Mouse (Mus musculus) brown adipose tissue, adult 24 weeks (tissue): Measurements from ENCODE around the gene Cdh23. TPM values are rescaled to one million over a fixed set of nuclear protein-coding genes. Genes with fewer than 3 reads are reported as not detected.

Experiments used
- H3K27ac ChIP-seq: fragments of 200-500 bp; replicated peaks from 2 replicates; pipeline ENCODE4 v1.5.1; 2012; ENCODE audit warnings: low read depth, mild to moderate bottlenecking, low read length
- H3K4me1 ChIP-seq: fragments of 200-500 bp; 2 replicates; pipeline ENCODE4 v1.6.1; 2012; ENCODE audit warnings: low read length, mixed read lengths; ENCODE audit not compliant: control insufficient read depth, insufficient read depth, insufficient read length
- H3K4me3 ChIP-seq: fragments of 200-500 bp; 2 replicates; pipeline ENCODE4 v1.5.1; 2012; ENCODE audit warnings: low read depth, mild to moderate bottlenecking, low read length, moderate library complexity; ENCODE audit not compliant: insufficient read depth
- polyA plus RNA-seq: library from polyadenylated mRNA; stranded (reverse); fragments of >200 nt; gene quantifications from 2 replicates; pipeline ENCODE4 v1.2.4, GENCODE M21; 2012; ENCODE audit not compliant: missing spikeins, insufficient read depth, insufficient read length

Gene Cdh23
- polyA plus RNA-seq, 1 experiment = 2.1 TPM

- peak overlapping the region; percentile 41 for H3K4me3 ChIP-seq
- H3K4me1 ChIP-seq = peaks cover 61% of the 10 kb centered on the region
- H3K27ac ChIP-seq = peak overlapping the region; percentile 96
Measured at GRCm38 (mm10) chr10:60281571-60282050, 414.7 kb downstream of the Cdh23 start.

GRCm38 (mm10) chr10:60280353-60280752, 415.9 kb downstream of the Cdh23 start:
- H3K27ac ChIP-seq = peak overlapping the region; percentile 80
- peak overlapping the region; percentile 99 for H3K4me3 ChIP-seq
- H3K4me1 ChIP-seq = peaks cover 51% of the 10 kb centered on the region

GRCm38 (mm10) chr10:60279941-60280301, 416.4 kb downstream of the Cdh23 start:
- Histone ChIP-seq H3K27ac (peak overlapping the region; percentile 80), H3K4me1 (peaks cover 47% of the 10 kb centered on the region), H3K4me3 (peak overlapping the region; percentile 99)

- peak overlapping the region; percentile 98 for H3K27ac ChIP-seq
- H3K4me1 ChIP-seq = peaks cover 42% of the 10 kb centered on the region
- H3K4me3 ChIP-seq = peak overlapping the region; percentile 99
Measured at GRCm38 (mm10) chr10:60279290-60279940, 416.9 kb downstream of the Cdh23 start.

GRCm38 (mm10) chr10:60278786-60279185, 417.5 kb downstream of the Cdh23 start:
- H3K27ac ChIP-seq = peak overlapping the region; percentile 98

GRCm38 (mm10) chr10:60278006-60278399, 418.3 kb downstream of the Cdh23 start:
- H3K27ac ChIP-seq = peak overlapping the region; percentile 98
- H3K4me3 ChIP-seq = peak overlapping the region; percentile 99
- peaks cover 28% of the 10 kb centered on the region for H3K4me1 ChIP-seq

More at GRCm38 (mm10) chr10:60278786-60279185, 417.5 kb downstream of the Cdh23 start:
- Histone ChIP-seq H3K4me1 (peaks cover 36% of the 10 kb centered on the region), H3K4me3 (peak overlapping the region; percentile 99)

GRCm38 (mm10) chr10:60277207-60278005, 418.9 kb downstream of the Cdh23 start, which contains the start of gene Psap:
TSS of gene Psap (plus strand) at chr10:60277627.
- H3K4me3 ChIP-seq = peak within 1 kb of the TSS; percentile 99
- H3K27ac ChIP-seq = peak within 1 kb of the TSS; percentile 98
- peaks cover 31% of the 10 kb centered on the region for H3K4me1 ChIP-seq

- H3K4me3 ChIP-seq = no peak overlapping the region
- peaks cover 6% of the 10 kb centered on the region; the same call in 1 of the 2 replicates for H3K4me1 ChIP-seq
- peak overlapping the region; percentile 67 for H3K27ac ChIP-seq
Measured at GRCm38 (mm10) chr10:60273382-60273781, 422.9 kb downstream of the Cdh23 start.

GRCm38 (mm10) chr10:60272241-60272640, 424.0 kb downstream of the Cdh23 start:
- no peak overlapping the region for H3K4me3 ChIP-seq
- H3K27ac ChIP-seq = no peak overlapping the region; the same call in 1 of the 2 replicates
- H3K4me1 ChIP-seq = peaks cover 6% of the 10 kb centered on the region; the same call in 1 of the 2 replicates

- H3K4me3 ChIP-seq = no peak overlapping the region
- H3K27ac ChIP-seq = no peak overlapping the region
- peaks cover 6% of the 10 kb centered on the region; the same call in 1 of the 2 replicates for H3K4me1 ChIP-seq
Measured at GRCm38 (mm10) chr10:60271015-60271414, 425.3 kb downstream of the Cdh23 start.

GRCm38 (mm10) chr10:60269141-60270064, 426.9 kb downstream of the Cdh23 start:
- Histone ChIP-seq H3K27ac (peak overlapping the region; percentile 71), H3K4me1 (peaks cover 6% of the 10 kb centered on the region; the same call in 1 of the 2 replicates), H3K4me3 (no peak overlapping the region)

GRCm38 (mm10) chr10:60268738-60269137, 427.6 kb downstream of the Cdh23 start:
- Histone ChIP-seq H3K4me1 (peaks cover 6% of the 10 kb centered on the region; the same call in 1 of the 2 replicates), H3K4me3 (no peak overlapping the region), H3K27ac (no peak overlapping the region)

GRCm38 (mm10) chr10:60266842-60267401, 429.4 kb downstream of the Cdh23 start:
- H3K27ac ChIP-seq = no peak overlapping the region
- H3K4me3 ChIP-seq = no peak overlapping the region
- H3K4me1 ChIP-seq = peaks cover 3% of the 10 kb centered on the region; the same call in 1 of the 2 replicates

- peak overlapping the region; percentile 95 for H3K27ac ChIP-seq
- no peak overlapping the region for H3K4me3 ChIP-seq
- peaks cover 6% of the 10 kb centered on the region for H3K4me1 ChIP-seq
Measured at GRCm38 (mm10) chr10:60265252-60265651, 431.0 kb downstream of the Cdh23 start.
